Mouse (Mus musculus): Measurements from ENCODE around the gene Slain2. TPM values are rescaled to one million over a fixed set of nuclear protein-coding genes. Genes with fewer than 3 reads are reported as not detected.

Slain2 gene
- polyA plus RNA-seq, 1 experiment from 2014 or later, result 32.6 TPM

DNA sequence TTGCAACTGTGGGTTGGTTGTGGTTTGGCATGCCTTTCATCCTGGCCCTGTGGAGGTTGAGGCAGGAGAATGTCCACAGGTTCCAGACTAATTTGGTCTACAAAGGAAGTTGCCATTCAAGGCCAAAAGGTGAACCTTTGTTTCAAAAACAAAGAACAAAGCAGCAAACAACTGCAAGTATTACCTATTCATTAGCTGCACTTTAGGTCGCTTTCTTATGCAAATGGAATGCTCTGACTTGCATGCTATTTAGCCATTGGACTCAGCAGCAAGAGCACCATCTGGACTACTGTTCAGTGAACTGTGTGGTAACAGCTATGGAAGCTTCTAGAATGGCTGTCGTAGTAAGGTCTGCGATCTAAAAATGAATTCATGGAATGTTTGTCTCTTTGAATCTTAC lies 11.8 kb upstream of the Slain2 start:
- Histone ChIP-seq H3K27me3 (replicated peaks) (no peaks in the 10 kb centered on the region), H3K4me2 (no peak overlapping the region), H3K9ac (no peak overlapping the region), H3K9me3 (replicated peaks) (no peaks in the 10 kb centered on the region), H3K4me1 (replicated peaks) (peaks cover 37% of the 10 kb centered on the region), H3K27ac (ENCODE audit: poor library complexity, severe bottlenecking) (no peak overlapping the region), H3K4me3 (no peak overlapping the region), H3K36me3 (no peaks in the 10 kb centered on the region)
- ATAC-seq (ENCODE audit: insufficient number of reproducible peaks, low FRiP score), result no peak
- WGBS, result 82% methylated on average over 3 of the region's 3 CpGs

DNA sequence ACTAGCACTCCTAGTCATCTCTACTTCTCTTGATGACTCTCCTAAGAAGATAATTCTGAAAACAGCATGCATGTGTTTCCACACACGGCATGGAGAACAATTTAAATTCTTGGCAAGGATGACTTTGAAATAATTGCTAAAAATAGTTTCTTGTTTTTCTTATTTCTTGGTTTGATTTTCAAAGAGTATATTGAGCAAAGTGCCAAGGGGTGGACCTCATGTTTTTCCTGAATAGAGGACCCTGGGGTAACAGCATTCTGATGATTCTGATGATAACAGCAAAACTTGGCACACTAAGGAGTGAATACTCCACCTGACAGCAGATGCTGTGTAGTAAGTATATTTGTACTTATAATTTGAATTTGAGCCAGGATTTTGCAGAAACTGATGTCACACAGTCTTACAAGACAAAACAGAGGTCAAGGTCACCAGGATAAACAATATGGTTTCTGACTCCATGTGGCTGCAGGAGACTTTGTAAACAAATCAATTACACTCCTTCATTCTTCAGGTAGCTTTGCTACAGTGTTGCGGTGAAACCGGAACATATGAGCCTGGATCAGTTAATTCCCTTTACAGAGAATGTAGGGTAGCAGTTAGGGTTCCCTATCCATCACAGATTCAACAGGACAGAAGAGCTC lies 11.1 kb upstream of the Slain2 start:
- H3K9ac ChIP-seq, result no peak overlapping the region
- 75% methylated on average over 3 of the region's 3 CpGs for WGBS
- H3K27me3 ChIP-seq (replicated peaks), result no peaks in the 10 kb centered on the region
- H3K9me3 ChIP-seq (replicated peaks), result no peaks in the 10 kb centered on the region
- H3K27ac ChIP-seq (ENCODE audit: poor library complexity, severe bottlenecking), result 0 out of 2 replicates have a peak overlapping the region, but pooled peaks have one; percentile 6
- H3K4me2 ChIP-seq, result no peak overlapping the region
- peaks cover 36% of the 10 kb centered on the region for H3K4me1 ChIP-seq (replicated peaks)
- no peak for ATAC-seq (ENCODE audit: insufficient number of reproducible peaks, low FRiP score)
- no peak overlapping the region for H3K4me3 ChIP-seq
- H3K36me3 ChIP-seq, result no peaks in the 10 kb centered on the region

DNA sequence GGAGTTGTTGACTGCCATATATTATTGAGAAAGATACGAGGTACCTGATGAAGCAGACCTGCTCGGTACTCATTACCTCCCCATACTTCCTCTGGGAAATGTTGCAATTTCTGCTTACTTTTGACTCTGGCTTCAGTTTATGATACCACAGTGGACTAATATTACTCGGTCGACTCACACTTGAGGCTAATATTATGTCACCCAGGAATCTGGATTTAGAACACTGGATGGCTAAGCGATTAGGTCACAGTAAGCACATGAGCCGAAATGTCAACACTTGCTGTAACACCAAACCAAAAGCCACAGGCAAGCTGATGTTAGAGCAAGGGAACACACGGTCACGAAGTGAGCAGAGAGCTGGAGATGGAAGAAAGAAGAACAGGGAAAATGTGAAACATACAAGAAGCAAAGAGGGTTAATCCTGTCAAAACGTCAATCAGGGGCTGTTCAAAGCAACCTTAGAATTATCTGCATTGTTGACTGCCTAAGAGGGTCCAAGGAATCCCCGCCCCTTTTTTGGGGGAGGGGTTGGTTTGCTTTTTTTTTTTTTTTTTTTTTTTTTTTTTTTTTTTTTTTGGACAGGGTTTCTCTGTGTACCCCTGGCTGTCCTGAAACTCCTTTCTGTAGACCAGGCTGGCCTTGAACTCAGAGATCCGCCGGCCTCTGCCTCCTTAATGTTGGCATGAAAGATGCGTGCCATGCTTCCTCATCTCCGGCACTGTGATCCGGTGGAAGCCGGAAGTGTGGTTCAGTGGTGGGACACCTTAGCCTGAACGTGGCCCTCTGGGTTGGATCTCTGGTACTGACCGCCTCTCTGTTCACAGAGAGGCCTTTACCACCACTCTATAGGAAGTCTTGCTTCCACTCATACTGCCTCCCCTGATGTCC lies 9.0 kb upstream of the Slain2 start:
- ATAC-seq (ENCODE audit: insufficient number of reproducible peaks, low FRiP score), result peak; percentile 76
- H3K9me3 ChIP-seq (replicated peaks), result no peaks in the 10 kb centered on the region
- no peak overlapping the region for H3K9ac ChIP-seq
- H3K27ac ChIP-seq (ENCODE audit: poor library complexity, severe bottlenecking), result peak overlapping the region; percentile 91
- H3K4me3 ChIP-seq, result no peak overlapping the region
- H3K27me3 ChIP-seq (replicated peaks), result no peaks in the 10 kb centered on the region
- peak overlapping the region; percentile 20; the same call in 1 of the 2 replicates for H3K4me2 ChIP-seq
- H3K36me3 ChIP-seq, result no peaks in the 10 kb centered on the region
- peaks cover 39% of the 10 kb centered on the region for H3K4me1 ChIP-seq (replicated peaks)
- 56% methylated on average over 18 of the region's 18 CpGs for WGBS

DNA sequence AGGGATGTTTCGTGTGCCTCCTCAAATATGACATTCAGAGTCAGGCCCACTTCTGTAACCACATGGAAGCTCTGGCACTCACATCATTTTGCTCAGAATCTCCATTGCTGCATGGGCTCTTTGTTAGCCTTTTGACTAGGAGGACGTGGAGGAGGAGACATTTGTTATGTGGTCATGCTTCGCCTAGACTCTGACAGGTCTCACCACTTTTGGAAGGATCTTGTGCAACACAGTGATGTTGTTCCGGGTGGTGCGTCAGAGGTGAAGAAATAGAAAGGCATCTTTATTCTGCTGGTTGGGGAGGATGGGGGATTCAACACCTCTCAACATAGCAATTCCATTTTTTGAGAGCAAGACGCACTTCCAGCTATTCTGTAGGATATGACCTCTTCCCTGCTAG lies 6.7 kb upstream of the Slain2 start:
- Histone ChIP-seq H3K36me3 (no peaks in the 10 kb centered on the region), H3K27me3 (replicated peaks) (no peaks in the 10 kb centered on the region), H3K4me1 (replicated peaks) (peaks cover 28% of the 10 kb centered on the region), H3K4me2 (no peak overlapping the region), H3K27ac (ENCODE audit: poor library complexity, severe bottlenecking) (no peak overlapping the region), H3K4me3 (no peak overlapping the region), H3K9ac (no peak overlapping the region), H3K9me3 (replicated peaks) (no peaks in the 10 kb centered on the region)
- no peak for ATAC-seq (ENCODE audit: insufficient number of reproducible peaks, low FRiP score)
- WGBS, result 77% methylated on average over 6 of the region's 6 CpGs

DNA sequence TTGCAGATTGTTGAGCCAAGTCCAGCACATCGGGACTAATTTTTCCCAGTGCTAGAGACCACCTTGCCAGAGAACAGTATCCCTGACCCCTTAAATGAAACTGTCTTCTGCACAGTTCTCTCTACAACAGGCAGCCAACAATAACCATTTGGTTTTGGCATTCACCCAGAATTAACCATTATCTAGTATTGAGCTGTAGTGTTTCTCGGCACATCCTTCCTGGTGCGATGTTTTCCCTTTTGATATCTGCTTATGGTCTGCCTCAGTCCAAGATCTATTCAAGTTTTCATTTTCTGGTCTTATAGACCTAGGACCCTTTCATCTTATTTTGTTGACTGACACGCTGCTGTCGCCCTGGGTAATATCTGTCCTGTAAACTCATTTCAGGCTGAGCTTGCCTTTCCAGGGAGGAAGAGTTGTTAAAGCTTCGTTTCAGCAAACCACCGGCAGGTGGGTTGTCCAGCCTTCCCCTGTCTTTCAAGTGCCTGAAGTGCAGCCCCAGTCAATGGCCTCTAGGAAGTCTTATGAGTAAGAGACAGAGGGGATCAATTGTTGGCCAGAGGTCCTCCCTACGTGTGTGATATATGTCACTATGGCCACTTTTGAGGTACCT lies 5.7 kb upstream of the Slain2 start:
- Histone ChIP-seq H3K4me2 (no peak overlapping the region), H3K9ac (no peak overlapping the region), H3K9me3 (replicated peaks) (no peaks in the 10 kb centered on the region), H3K27me3 (replicated peaks) (no peaks in the 10 kb centered on the region), H3K36me3 (no peaks in the 10 kb centered on the region), H3K4me1 (replicated peaks) (peaks cover 35% of the 10 kb centered on the region), H3K27ac (ENCODE audit: poor library complexity, severe bottlenecking) (no peak overlapping the region), H3K4me3 (no peak overlapping the region)
- 67% methylated on average over 8 of the region's 8 CpGs for WGBS
- ATAC-seq (ENCODE audit: insufficient number of reproducible peaks, low FRiP score), result no peak

DNA sequence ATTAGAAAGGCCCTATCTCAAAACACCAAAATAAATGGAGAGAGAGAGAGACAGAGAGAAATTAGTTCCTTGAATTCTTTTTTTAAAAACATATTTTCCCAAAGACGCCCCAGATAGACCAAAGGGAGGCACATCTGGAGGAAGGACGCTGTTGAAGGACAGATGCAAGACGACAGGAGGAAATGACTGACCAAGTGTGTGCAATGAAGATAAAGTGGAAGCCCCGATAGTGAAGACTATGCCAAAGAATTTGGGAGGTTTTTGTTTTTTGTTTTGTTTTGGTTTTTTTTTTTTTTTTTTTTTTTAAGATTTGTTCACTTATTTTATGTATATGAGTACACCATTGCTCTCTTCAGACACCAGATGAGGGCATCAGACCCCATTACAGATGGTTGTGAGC lies 4.7 kb upstream of the Slain2 start:
- ATAC-seq (ENCODE audit: insufficient number of reproducible peaks, low FRiP score), result no peak
- WGBS, result 48% methylated on average over 4 of the region's 4 CpGs
- Histone ChIP-seq H3K27me3 (replicated peaks) (no peaks in the 10 kb centered on the region), H3K9ac (no peak overlapping the region), H3K9me3 (replicated peaks) (no peaks in the 10 kb centered on the region), H3K4me3 (no peak overlapping the region), H3K4me2 (no peak overlapping the region), H3K27ac (ENCODE audit: poor library complexity, severe bottlenecking) (no peak overlapping the region), H3K36me3 (no peaks in the 10 kb centered on the region), H3K4me1 (replicated peaks) (peaks cover 31% of the 10 kb centered on the region)

DNA sequence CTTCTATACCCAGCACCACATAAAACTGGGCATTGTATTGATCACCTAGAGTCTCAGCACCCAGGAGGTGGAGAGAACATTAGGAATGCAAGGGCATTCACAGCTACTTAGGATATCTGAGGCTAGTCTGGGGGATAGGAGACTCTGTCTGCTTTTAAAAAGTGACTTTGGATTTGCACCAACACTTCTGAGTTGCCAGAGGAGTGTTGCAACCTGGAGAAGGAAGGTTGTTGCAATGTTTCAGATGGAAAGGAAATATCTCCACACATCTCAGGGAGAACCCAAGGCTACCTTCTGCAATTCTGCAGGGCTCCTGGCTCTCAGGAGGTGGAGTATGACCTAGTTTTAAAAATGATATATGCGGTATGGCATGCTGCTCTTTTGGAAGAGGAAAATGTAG lies 3.7 kb upstream of the Slain2 start:
- no peak for ATAC-seq (ENCODE audit: insufficient number of reproducible peaks, low FRiP score)
- H3K4me1 ChIP-seq (replicated peaks), result peaks cover 28% of the 10 kb centered on the region
- no peak overlapping the region for H3K27ac ChIP-seq (ENCODE audit: poor library complexity, severe bottlenecking)
- H3K27me3 ChIP-seq (replicated peaks), result no peaks in the 10 kb centered on the region
- no peak overlapping the region for H3K9ac ChIP-seq
- 92% methylated on average over 1 of the region's 1 CpGs for WGBS
- H3K4me3 ChIP-seq, result no peak overlapping the region
- no peak overlapping the region for H3K4me2 ChIP-seq
- H3K9me3 ChIP-seq (replicated peaks), result no peaks in the 10 kb centered on the region
- no peaks in the 10 kb centered on the region for H3K36me3 ChIP-seq

DNA sequence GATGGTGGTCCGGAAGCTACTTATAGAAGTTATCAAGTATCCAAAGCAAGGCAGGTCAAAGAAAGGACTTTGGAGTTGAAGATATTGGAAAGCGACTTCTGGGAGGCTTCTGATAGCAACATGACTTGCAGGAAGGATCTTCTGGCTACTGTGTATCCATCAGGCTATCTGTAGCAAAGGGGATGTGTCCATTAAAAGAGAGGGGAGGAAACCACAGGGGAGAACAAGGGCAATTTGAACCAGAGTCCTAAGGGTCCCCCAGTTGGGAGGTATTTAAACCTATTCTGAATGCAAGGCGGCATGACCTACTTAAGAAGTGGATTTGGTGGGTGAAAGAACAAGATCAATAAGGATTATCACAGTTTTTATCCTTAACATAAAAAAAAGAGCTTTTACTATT lies 2.8 kb upstream of the Slain2 start:
- H3K9me3 ChIP-seq (replicated peaks), result no peaks in the 10 kb centered on the region
- WGBS, result 74% methylated on average over 3 of the region's 3 CpGs

DNA sequence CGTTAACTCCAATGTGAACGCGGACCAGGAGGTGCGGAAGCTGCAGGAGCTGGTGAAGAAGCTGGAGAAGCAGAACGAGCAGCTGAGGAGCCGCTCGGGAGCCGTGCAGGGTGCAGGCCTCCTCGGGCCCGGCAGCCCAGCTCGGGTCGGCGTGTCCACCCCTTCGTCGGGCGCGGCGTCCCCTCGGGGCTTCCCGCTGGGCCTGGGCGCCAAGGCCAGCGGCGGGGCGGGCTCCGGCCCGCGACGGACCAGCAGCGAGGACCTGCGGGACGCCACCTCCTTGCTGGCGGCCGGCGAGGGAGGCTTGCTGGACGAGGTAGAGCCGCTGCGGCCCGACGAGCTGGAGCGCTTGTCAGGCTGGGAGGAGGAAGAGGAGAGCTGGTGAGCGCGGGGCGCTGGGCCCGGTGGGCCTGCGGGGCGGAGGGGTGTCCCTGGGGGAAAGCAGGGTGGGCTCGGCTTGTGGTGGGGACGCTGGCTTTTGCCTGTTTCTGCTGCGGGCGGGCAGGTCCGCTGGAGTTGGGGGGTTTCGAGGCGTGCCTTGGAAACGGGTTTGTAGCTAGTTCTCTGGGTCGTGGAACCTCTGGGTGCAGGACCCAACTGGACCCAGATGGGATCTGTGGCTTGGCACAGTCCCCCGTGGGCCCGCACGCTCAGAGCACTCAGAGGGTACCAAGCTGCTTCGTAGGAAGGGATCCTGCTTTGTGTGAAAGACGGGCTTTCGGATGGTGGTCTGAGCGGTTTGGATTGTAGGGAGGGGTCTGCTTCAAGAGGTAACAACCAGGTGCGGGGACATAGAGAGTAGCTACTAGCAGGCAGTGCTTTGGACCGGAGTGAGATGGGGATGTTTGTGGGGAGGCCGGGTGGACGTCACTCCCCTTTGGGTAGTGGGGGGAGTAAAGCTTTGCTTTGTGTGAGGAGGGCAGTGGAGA lies 793 bp downstream of the Slain2 start:
- H3K27ac ChIP-seq (ENCODE audit: poor library complexity, severe bottlenecking), result peak overlapping the region; percentile 98
- H3K4me1 ChIP-seq (replicated peaks), result peaks cover 29% of the 10 kb centered on the region
- H3K9ac ChIP-seq, result peak overlapping the region; percentile 99
- peak overlapping the region; percentile 70 for H3K4me2 ChIP-seq
- peak; percentile 52 for ATAC-seq (ENCODE audit: insufficient number of reproducible peaks, low FRiP score)
- H3K9me3 ChIP-seq (replicated peaks), result no peaks in the 10 kb centered on the region
- WGBS, result under 1% methylated on average over 58 of the region's 66 CpGs
- peak overlapping the region; percentile 94 for H3K4me3 ChIP-seq
- no peaks in the 10 kb centered on the region for H3K36me3 ChIP-seq
- H3K27me3 ChIP-seq (replicated peaks), result no peaks in the 10 kb centered on the region

More for the DNA sequence above, 2.8 kb upstream of the Slain2 start:
- no peak for ATAC-seq (ENCODE audit: insufficient number of reproducible peaks, low FRiP score)
- Histone ChIP-seq H3K27me3 (replicated peaks) (no peaks in the 10 kb centered on the region), H3K4me3 (no peak overlapping the region), H3K36me3 (no peaks in the 10 kb centered on the region), H3K4me1 (replicated peaks) (peaks cover 27% of the 10 kb centered on the region), H3K9ac (no peak overlapping the region), H3K4me2 (no peak overlapping the region), H3K27ac (ENCODE audit: poor library complexity, severe bottlenecking) (no peak overlapping the region)

DNA sequence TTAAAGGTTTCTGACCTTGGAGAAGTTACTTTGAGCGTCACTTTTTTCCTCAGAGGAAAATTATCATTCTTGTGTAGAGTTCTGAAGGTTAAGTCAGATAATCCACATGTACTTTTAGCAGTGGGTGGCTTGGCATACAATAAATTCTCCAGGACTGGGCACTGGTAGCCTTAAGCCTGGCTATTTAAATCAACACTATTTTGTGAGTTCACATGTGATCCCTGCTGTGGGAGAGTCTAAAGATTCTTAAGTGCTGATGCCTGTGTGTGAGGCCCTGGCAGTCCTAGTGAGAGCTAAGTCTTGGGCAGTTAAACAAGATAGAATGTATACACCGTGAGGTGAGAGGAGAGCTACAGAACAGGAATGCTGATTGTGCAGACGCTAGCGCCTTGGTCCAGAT lies 1.9 kb downstream of the Slain2 start:
- H3K27ac ChIP-seq (ENCODE audit: poor library complexity, severe bottlenecking), result peak overlapping the region; percentile 98
- peak overlapping the region; percentile 99 for H3K9ac ChIP-seq
- 15% methylated on average over 4 of the region's 4 CpGs for WGBS
- peaks cover 32% of the 10 kb centered on the region for H3K4me1 ChIP-seq (replicated peaks)
- peak overlapping the region; percentile 94 for H3K4me3 ChIP-seq
- H3K9me3 ChIP-seq (replicated peaks), result no peaks in the 10 kb centered on the region
- ATAC-seq (ENCODE audit: insufficient number of reproducible peaks, low FRiP score), result no peak
- no peaks in the 10 kb centered on the region for H3K27me3 ChIP-seq (replicated peaks)
- peak overlapping the region; percentile 70 for H3K4me2 ChIP-seq
- H3K36me3 ChIP-seq, result no peaks in the 10 kb centered on the region

All from heart, embryonic 12.5 days (tissue).